Mouse (Mus musculus) embryo, embryonic 10.5 days (tissue): Measurements from ENCODE around the gene Mettl1.

ENCODE experiments used
- DNase-seq: peaks from one replicate; pipeline ENCODE4 v3.0.0-alpha.2; 2015; ENCODE audit warnings: low spot score

Mettl1 gene

GRCm38 (mm10) chr10:127085052-127085451 is 43.8 kb downstream of the Mettl1 start:
- no peak for DNase-seq

GRCm38 (mm10) chr10:127085633-127086032 is 44.4 kb downstream of the Mettl1 start:
- no peak for DNase-seq

DNA sequence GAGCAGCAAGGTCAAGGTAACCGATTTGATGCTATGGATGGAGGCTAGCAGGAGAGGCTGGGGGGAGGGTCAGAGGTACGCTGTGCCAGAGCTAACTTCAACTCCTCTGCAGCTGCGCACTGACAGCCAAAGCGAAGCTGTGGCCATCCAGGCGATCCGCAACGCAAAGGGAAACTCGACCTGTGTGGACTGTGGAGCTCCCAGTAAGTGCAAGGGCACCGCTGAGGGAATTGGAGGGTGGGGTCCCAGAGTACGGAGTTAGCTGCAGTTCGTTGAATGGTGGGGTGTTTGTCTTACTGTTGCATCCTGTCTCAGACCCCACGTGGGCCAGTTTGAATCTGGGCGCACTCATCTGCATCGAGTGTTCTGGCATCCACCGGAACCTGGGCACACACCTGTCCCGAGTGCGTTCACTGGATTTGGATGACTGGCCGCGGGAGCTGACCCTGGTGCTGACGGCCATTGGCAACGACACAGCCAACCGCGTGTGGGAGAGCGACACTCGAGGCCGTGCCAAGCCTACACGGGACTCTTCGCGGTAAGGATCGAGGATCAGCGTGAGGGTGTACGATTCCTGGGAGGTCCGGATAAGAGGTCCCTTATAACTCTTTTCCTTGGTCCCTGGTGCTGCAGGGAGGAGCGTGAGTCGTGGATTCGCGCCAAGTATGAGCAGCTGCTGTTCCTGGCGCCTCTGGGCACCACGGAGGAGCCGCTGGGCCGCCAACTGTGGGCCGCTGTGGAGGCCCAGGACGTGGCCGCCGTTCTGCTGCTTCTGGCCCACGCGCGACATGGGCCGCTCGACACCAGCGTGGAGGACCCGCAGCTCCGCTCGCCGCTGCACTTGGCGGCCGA is 49.6 kb downstream of the Mettl1 start:
- DNase-seq = peak; percentile 49

DNA sequence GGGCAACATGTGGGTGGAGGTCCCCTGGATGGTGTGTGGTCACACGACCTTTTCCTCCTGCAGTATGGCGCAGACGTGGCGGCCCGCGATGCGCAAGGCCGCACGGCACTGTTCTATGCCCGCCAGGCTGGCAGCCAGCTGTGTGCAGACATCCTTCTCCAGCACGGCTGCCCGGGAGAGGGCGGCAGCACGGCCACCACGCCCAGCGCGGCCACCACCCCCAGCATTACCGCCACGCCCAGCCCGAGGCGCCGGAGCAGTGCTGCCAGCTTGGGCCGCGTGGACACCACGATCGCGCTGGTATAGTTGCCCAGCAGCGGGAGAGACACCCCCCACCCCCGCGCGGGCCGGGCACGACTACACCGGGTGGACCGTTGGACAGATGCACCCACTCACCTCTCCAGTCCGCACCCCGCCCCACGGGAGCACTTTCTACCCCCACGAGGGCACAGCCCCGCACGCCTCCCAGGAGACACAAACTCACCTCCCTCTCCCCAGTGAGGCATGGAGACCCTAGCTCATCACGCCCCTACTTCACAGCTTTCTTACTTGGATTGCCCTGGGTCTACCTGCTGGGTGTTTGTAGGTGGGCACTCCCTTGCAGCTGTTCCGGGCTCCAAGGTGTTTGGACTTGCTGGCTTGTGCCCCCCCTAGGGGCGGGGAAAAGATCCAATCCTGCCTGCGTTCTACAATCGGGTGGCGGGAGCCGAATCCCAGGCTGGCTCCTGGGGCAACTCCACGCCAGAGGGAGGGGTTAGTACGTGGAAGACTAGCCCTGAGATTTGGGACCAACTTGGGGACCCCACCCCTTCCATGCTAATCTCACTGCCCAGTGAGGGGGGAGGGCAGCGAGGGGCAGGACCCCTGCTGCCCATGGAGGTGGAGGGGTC is 50.5 kb downstream of the Mettl1 start:
- no peak for DNase-seq

GRCm38 (mm10) chr10:127092742-127093141 is 51.5 kb downstream of the Mettl1 start:
- DNase-seq = no peak

DNA sequence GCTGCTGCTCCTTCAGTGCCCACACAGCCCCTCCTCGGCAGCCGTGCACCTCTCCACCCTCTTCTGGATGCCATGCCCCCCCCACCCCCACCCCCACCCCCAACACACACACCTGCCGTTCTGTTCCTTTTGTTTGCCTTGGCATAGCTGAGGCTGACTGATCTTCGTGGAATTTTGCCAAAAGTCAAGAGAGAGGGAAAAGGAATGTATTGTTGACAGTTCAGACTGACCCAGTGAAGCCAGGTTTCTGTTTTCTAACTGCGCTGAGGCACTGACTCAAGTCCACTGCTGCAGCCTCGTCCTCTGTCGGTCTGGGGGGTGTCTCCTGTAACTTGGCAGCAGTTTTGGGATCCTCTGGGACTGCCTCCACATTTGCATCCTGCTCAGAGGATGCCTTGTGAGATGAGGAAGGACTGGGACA is 53.2 kb downstream of the Mettl1 start:
- no peak for DNase-seq
